Mouse (Mus musculus) adrenal gland, adult (tissue): ENCODE data around the gene Spag5.

Experiments used
- DNase-seq, 2 experiments: peaks; one replicate each; pipeline ENCODE4 v3.0.0; 2022 to 2023; ENCODE audit warnings: low spot score in 1 of 2; ENCODE audit not compliant: inconsistent age in 2 of 2

The Spag5 gene

GRCm38 (mm10) chr11:78347908-78348307 lies 46.6 kb downstream of the Spag5 start:
- peak in 1 of 2 experiments; percentile 54 for DNase-seq

- no peak for DNase-seq
These were observed 47.1 kb downstream of the Spag5 start for GRCm38 (mm10) chr11:78348474-78348873.

- DNase-seq = no peak
These were observed 48.4 kb downstream of the Spag5 start for GRCm38 (mm10) chr11:78349441-78350358.

GRCm38 (mm10) chr11:78353081-78353480 lies 51.8 kb downstream of the Spag5 start:
- DNase-seq = no peak

GRCm38 (mm10) chr11:78354905-78355304 lies 53.6 kb downstream of the Spag5 start:
- DNase-seq = no peak

GRCm38 (mm10) chr11:78355471-78356238 lies 54.3 kb downstream of the Spag5 start:
- DNase-seq = peak; percentile 63 to 85

GRCm38 (mm10) chr11:78358330-78359007 lies 57.1 kb downstream of the Spag5 start:
- DNase-seq = peak in 1 of 2 experiments; percentile 79

- peak; percentile 77 to 92 for DNase-seq
These were observed 58.9 kb downstream of the Spag5 start for GRCm38 (mm10) chr11:78360125-78360788.

- DNase-seq = no peak
These were observed 59.4 kb downstream of the Spag5 start for GRCm38 (mm10) chr11:78360789-78361131.

GRCm38 (mm10) chr11:78363309-78364007 lies 62.1 kb downstream of the Spag5 start:
- DNase-seq = peak in 1 of 2 experiments; percentile 16

GRCm38 (mm10) chr11:78364103-78364502 lies 62.8 kb downstream of the Spag5 start:
- DNase-seq = peak in 1 of 2 experiments; percentile 44

GRCm38 (mm10) chr11:78367456-78368225 lies 66.3 kb downstream of the Spag5 start:
- peak; percentile 73 to 76 for DNase-seq

- DNase-seq = peak; percentile 46 to 72
These were observed 69.1 kb downstream of the Spag5 start for GRCm38 (mm10) chr11:78370389-78370788.

GRCm38 (mm10) chr11:78371711-78372110 lies 70.4 kb downstream of the Spag5 start:
- peak in 1 of 2 experiments; percentile 52 for DNase-seq
